Mouse (Mus musculus): ENCODE results near the gene Dclk2. TPM values are rescaled to one million over a fixed set of nuclear protein-coding genes. Genes with fewer than 3 reads are reported as not detected.

Dclk2 gene
- polyA plus RNA-seq, 1 experiment from 2014 or later, result 13.8 TPM

Other genes with a start within 250 kb of the Dclk2 start
- 5.8 and 6.0 TPM in 2 replicates for gene Cd1d1, start 78.6 kb upstream of the Dclk2 start, polyA plus RNA-seq (2015; fragmentation: Nextera tagmentation; extraction: Ambion mirVana)